Mouse (Mus musculus) lung, adult 2 months (tissue): ENCODE results near the gene Wnt9b.

Experiments used
- CTCF ChIP-seq: fragments of 200-500 bp; IDR thresholded peaks from 2 replicates; pipeline ENCODE4 v1.5.1; 2011; ENCODE audit warnings: mild to moderate bottlenecking, low read length, control low read depth; ENCODE audit not compliant: insufficient read depth
- POLR2A ChIP-seq: fragments of 200-500 bp; IDR thresholded peaks from 2 replicates; pipeline ENCODE4 v1.6.1; 2011; ENCODE audit warnings: low read depth, mild to moderate bottlenecking, control low read depth, low read length, borderline replicate concordance; ENCODE audit errors: extremely low read depth

- TF ChIP-seq POLR2A (no peak), CTCF (no peak)
Observed at GRCm38 (mm10) chr11:103731594-103731993, 18.0 kb downstream of the Wnt9b start.
